Mouse (Mus musculus): ENCODE results near the gene Bach2.

Gene Bach2

DNA sequence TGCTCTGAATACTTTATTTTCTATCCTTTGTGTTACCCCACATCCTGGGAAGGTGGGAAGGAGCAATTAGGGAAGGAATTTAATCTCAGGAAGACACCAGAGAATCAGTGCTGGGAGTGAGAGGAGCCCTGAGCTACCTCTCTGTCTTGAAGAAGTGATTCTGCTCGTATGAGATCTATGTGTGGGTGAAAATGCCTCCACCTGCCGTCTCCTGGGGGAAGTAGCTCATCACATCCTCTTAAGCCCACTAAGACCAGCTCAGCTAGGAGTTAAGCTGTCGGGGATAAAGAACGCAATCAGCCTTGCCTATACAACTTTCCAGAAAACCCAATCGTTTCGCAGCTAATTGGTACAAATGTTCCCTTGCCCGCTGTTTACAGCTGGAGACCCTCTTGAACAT, 174.5 kb downstream of the Bach2 start:
- in situ Hi-C loops (cut with MboI; ENCODE audit: unreplicated experiment in 2 of 2) = no loop called here

DNA sequence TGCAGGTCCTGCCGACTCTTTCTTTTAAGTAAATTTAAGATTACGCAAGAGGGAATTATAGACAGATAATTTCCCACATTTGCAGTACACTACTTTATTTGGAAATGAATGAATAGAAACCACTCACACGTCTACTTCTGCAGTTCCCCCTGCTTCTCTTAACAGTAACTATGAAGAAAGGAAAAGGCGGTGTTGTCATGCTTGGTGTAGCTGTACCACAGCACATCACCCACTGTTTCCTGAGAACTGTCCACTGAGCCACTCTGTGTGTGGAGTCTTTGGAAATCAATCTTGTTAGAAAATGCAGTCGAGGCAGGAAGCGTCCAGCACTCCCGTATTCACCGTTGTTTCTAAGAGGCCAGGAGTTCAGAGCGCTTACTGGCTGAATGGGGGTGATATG, 174.9 kb downstream of the Bach2 start:
- in situ Hi-C loops (cut with MboI; ENCODE audit: unreplicated experiment in 2 of 2) = no loop called here

DNA sequence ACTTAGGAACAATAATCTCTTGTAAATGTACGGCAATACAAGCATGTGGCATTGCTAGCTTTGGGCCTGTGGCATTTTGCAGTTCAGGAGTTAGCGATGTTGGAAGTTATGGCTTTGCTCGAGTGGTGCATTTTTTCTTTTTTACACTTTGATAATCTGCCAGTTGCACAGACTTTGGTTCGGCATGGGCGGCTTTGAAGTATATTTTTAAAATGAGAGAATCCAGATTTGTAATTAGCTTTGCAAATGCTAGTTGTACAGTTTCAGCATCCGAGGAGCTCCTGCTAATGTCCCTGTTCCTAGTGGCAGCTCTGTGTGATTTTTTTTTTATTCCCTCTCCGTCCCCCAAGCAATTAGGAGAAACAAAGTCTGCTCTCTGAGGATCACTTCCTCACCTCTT, 176.4 kb downstream of the Bach2 start:
- in situ Hi-C loops (cut with MboI; ENCODE audit: unreplicated experiment in 2 of 2) = no loop called here

DNA sequence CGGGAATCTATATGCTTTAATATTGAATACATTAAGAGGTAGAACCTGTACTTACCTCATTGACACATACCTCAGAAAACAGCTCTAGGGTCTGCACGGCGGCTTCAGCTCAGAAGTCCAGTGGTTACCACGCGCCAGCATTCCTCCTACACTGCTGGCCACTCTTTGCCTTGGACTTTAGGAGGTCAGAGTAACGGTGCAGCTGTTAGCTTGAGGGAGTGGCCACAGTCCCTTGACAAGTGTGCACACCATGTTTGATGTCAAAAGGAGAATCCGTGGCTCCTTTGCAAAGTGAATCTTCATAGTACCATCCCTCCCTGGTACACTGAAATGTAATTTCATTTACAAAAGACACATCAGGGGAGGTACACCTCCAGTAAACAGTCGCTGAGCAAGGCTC, 179.3 kb downstream of the Bach2 start:
- in situ Hi-C loops (cut with MboI; ENCODE audit: unreplicated experiment in 2 of 2) = no loop called here

DNA sequence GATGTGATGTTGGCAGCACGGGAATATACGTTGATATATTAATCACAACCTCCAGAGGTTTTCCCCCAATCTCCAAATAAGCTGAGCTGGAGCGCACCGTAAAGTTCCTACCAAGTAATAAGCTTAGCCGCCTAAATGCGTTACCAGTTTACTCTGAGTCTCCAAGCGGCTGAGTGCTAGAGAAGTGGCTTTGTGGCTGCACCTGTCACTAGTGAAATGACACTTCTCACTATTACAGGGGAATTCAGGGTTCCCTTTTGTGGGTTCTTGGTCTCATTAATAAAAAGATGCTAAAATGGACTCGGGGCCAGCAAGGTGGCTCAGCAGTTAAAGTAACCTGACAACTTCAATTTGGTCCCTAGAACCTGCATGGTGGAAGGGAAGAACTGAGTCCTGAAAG, 183.0 kb downstream of the Bach2 start:
- in situ Hi-C loops (cut with MboI; ENCODE audit: unreplicated experiment in 2 of 2) = no loop called here

DNA sequence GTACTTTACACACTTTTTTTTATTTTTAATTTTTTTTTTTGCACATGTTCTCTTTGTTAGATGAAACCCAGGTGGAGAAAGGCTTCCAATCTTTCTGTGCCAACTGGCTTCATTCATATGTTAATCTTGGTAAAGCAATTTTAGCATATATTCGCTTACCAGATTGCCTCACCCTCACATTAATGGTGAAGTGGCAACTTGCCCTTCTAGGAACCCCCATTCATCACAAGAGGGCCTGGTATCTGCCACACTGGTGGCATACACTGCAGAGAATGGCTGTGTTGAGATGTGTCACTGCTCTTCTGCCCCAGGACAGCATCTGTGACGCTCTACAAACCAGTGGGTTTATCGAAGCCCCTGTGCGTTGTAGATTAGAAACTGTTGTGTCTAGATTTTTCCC, 183.8 kb downstream of the Bach2 start:
- in situ Hi-C loops (cut with MboI; ENCODE audit: unreplicated experiment in 2 of 2) = no loop called here

DNA sequence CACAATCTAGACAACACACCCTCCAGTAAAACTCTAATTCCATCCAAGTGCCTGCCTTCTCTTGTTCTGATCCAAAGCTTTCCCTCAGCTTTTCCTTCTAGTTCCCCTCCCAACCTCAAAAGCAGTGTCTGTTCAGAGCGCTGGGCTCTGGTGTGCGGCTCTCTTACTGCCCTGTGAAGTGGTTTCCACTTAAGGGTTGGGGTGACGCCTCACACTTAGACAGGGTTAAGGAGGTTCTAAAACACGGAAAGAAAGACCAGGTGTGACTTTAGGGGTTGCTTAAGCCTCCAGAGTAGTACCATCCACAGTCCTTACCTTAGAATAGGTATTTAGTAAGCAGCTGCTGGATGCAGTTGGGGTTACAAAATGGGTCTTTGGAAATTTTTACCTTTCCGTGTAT, 185.1 kb downstream of the Bach2 start:
- in situ Hi-C loops (cut with MboI; ENCODE audit: unreplicated experiment in 2 of 2) = no loop called here

DNA sequence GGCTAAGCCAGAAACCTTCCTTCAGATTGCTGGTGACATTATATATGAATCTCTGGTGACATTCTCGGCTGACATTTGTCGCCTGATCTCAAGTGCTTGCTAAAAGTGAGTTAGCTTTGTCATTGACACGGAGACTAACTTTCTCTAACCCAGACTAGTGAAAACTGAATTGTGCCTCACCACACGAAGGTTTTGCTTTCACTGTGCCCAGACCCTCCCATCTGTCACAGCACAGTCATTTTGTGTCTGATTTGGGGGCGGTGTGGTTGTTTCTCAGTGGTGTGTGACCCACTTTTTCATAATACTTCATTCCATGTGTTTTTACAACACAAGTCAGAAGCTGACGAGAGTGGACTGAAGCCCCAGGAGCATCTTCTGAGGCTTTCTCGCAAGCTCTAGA, 185.8 kb downstream of the Bach2 start:
- in situ Hi-C loops (cut with MboI; ENCODE audit: unreplicated experiment in 2 of 2) = no loop called here

DNA sequence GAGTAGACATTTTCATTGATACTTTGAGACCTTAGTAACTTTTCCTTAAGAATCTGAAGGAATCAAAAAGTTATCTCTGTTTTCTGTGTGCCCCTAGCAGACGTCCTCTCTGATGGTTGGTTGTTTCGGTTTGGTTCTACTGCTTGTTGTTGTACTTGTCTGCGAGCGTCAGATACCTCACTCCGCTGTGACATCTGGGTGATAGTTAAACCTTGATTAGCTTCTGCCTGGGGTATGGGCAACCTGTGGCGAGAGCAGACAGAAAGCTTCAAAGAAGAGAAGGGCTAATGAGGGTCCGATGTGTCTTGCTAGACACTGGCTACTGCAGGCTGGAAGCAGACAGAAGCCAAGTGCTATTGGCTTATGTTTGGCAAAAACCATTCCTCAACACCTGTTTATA, 186.5 kb downstream of the Bach2 start:
- in situ Hi-C loops (cut with MboI; ENCODE audit: unreplicated experiment in 2 of 2) = no loop called here

DNA sequence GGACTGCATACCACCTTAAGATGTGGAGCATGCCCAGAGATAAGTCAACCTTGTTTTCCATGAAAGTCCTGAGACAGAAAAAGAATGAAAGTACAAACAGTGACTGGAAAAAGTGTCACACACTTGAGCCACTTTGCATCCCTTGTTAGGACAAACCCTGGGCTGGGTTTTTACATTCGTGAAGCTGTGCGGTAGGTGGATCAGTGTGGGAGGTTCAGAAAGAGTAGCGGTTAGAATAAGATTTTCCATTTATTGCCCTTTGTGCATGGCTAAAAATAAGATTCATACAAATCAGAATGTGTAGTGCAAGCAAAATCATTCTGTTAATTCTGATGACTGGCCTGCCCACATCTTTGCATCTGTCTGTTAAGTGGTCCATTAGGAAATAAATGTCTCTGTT, 187.0 kb downstream of the Bach2 start:
- in situ Hi-C loops (cut with MboI; ENCODE audit: unreplicated experiment in 2 of 2) = no loop called here

DNA sequence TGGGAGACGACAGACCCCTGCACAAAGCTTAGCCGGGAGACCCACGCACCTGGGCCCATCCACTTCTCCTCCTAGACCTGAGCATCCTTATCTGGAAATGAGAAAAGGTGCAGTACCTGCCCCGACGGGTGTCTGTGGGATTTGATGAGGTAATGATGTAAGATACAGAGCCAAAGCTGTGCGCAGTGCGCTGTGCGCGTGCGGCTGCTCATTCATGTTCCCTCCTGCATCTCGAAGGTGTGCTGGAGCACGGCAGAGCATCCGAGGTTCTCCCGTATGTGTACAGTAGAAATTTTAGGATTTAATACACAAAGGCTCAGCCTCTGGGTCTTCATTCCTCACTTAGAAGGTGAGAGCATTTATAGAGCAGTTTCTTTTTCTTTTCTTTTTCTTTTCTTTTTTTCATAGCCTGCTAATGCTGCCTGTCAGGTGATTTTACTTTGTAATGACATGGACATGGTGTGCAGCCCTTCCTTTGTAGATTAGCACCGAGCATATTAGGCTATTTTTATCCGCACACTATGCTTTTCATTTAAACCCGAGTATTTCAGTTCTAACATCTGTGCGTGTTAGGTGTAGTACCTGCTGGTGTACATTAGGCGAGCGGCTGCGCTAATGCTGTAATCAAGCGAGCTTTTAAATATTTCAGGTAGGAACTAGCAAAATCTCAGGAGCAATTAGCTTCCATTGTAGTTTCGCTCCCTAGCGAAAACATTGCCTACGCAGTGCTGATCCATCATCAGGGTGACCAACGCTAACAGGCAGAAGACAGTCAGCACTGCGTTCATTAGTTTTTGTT, 188.4 kb downstream of the Bach2 start:
- in situ Hi-C loops (cut with MboI; ENCODE audit: unreplicated experiment in 2 of 2) = no loop called here

DNA sequence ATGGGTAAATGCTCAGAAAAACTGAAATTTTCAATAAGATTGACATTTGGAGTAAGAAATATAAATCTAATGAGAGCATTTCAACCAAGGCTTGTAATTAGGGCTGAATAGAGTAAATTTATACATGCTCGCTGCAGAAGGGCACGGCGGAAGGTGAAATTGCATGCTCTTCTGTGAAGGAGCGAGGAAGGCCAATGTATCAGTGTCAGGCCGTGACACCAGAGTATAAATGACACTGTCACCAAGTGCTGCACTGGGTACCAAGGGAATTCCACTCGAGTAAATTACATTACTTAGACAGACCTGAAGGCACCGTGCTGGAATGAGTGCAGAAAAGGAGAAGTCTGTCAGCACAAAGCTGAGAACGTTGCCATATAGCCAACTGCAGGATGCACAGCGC, 190.1 kb downstream of the Bach2 start:
- in situ Hi-C loops (cut with MboI; ENCODE audit: unreplicated experiment in 2 of 2) = no loop called here

DNA sequence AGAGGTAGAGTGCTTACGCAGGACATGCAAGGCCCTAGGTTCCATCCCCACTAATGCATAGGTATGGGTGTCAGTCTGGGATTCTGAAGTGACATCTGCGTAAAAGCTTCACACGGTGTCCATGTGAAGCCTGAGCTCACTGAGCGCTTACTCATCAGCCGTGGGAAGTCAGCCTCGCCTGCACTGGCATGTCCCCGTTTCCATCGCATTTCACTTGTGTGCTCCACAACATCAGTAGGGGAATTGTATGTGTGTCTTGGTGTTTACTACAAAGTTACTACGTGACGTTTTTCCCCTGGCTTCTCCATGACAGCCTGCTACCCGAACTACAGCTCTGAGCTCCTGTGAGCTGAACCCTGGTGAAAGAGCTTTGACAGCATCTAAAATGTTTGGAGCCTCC, 191.5 kb downstream of the Bach2 start:
- in situ Hi-C loops (cut with MboI; ENCODE audit: unreplicated experiment in 2 of 2) = no loop called here

DNA sequence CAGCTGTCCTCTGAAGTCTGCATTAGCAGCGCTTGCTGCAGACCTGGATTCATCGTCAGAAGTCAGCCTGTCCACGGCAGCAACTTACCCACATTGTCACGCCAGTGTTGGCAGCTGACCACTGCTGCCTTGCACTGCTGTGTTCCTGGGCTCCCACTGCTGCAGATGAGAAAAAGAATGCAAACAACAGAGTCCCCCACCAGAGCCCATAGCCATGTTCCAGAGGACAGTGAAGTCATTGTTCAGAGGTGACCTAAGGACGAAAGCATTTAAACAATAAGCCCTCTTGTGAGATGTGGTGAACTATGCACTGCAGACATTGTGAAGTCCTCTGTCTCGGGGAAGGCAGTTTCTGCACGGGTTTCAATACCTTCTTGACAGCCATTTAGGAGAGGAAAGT, 192.4 kb downstream of the Bach2 start:
- in situ Hi-C loops (cut with MboI; ENCODE audit: unreplicated experiment in 2 of 2) = no loop called here

DNA sequence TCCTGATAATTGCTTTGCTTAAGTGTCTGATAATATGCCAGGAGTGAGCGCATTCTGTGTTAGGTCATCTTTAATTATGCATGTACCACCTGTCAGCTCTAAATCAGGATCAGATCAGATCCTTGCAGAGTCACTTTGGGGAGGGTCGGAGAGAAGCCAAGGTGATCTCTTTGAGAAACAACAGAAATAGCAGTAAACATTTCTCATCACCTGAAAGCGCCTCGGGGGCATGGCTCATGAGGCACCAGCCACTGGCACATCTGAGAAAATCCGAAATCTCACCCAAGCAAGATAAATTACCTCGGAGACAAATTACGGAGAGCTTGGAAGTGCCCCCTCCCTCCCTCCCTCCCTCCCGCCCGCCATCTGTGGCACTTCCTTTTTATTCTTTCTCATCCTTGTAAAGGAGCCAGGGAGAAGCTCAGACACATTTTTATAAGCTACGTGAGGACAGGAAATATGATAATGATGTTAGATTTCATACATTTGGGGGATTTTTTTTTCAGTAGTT, 193.7 kb downstream of the Bach2 start:
- in situ Hi-C loops (cut with MboI; ENCODE audit: unreplicated experiment in 2 of 2) = no loop called here

DNA sequence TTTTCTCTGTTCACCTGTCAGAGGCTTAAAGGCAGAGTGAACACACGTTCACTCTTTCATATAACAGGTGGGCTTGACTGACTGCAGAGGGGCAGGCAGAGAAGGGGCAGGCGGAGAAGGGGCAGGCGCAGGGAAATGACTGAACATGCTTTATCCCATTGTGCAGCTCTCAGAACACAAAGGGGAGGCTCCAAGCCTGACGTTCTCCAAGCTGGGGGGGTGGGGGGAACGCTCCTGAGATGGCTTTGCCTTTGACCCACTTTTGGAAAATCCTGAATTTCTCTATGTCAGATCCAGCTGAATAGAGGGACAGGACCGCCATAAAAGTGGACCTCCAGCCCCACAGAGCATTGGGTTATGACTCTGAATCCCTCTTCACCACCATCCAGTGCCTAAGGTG, 194.3 kb downstream of the Bach2 start:
- in situ Hi-C loops (cut with MboI; ENCODE audit: unreplicated experiment in 2 of 2) = no loop called here

DNA sequence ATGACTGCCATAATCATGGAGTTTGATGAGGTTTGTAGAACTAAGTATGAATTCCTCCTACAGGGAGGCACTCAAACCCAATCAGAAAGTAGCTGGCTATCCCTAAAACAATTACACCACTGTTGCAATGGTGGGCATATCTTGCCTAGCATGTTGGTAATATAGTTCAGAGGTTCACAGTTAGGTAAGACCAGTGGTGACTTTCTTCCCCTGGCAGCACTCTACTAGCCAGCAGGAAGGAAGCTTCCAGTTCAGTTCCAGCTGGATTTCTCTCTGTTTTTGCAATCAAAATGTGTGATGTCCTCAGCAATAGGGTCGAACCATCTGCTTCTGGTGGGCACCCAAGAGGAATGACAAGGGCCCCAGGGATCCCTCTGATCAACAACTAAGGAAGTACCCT, 196.0 kb downstream of the Bach2 start:
- in situ Hi-C loops (cut with MboI; ENCODE audit: unreplicated experiment in 2 of 2) = no loop called here

DNA sequence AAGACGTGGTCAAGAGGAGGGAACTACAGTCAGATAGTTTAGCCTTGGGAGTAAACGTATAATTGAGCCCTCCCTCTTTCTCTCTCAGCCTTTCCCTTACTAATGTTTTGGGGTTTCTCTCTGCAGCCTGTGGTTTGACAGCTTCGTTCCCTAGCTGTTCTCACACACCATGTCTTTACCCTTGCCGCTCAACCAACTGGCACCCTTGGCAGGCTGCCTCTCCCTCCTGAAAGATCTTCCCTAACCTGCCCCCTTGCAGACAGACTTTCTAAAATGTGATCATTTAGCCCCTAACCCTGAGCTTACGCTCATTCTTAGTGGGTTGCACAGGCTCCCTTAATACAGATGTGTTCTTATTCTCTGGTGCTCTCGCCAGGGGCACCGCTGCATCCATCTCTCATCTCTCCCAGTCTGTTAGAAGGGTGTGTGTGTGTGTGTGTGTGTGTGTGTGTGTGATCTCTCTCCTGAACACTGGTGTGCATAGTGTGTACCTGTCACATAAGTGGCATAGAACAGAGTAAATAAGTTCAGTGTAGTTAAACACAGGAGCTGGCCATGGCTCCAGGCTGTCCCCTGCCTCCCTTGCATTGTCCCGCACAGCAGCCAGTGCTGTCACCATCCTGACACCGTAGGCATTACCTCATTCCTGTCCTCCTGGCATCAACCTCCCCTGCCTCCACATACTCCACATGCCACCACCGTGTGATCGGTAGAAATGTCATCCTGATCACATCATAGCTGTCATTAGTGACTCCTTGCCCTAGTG, 201.6 kb downstream of the Bach2 start:
- in situ Hi-C loops (cut with MboI; ENCODE audit: unreplicated experiment in 2 of 2) = no loop called here

DNA sequence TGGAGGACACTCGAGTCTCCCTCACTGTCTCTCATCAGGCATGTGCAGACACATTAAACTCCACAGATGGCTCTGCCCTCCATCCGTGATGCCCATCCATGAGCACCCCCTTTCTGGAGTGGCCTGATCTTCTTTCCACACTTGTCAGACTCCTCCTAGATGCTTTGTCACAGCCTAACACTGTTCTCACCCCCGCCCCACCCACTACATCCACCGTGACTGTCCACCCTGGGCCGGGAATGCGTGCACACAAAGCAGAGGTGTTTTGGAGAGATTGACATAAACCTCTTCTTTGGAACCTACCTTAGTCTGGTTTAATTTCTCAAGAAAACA, 202.1 kb downstream of the Bach2 start:
- in situ Hi-C loops (cut with MboI; ENCODE audit: unreplicated experiment in 2 of 2) = no loop called here

DNA sequence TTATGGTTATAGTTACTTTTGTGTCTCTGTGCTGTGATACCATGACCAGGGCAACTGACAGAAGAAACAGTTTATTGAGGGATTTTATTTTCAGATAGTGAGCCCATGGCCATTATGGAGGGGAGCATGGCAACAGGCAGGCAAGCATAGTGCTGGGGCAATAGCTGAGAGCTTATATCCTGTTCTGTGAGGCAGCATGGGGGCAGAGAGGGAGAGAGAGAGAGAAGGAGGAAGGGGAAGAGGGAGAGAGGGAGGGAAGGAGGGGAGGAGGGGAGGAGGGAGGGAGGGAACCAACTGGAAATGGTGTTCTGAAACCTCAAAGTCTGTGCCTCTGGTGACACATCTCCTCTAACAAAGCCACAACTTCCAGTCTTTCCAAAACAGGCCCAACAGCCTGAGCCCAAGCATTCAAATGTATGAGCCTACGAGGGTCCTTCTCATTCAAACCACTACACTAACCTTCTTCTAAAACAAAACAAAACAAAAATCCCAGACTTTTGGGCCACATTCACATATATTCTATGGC, 206.1 kb downstream of the Bach2 start:
- in situ Hi-C loops (cut with MboI; ENCODE audit: unreplicated experiment in 2 of 2) = no loop called here

DNA sequence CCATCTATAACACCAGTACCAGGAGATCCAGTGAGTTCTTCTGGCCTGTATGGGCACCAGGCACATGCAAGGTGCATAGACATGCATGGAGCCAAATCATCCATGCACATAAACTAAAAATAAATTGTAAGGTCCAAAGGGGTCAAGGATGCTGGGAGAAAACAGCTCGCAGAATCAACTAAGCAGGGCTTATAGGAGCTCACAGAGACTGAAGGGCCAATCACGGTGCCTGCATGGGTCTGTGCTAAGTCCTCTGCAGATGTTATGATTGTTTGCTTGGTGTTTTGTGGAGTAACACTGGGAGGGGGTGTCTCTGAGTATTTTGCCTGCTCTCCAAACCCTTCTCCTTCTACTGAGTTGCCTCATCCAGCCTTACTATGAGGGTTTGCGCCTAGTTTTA, 209.2 kb downstream of the Bach2 start:
- in situ Hi-C loops (cut with MboI; ENCODE audit: unreplicated experiment in 2 of 2) = no loop called here

DNA sequence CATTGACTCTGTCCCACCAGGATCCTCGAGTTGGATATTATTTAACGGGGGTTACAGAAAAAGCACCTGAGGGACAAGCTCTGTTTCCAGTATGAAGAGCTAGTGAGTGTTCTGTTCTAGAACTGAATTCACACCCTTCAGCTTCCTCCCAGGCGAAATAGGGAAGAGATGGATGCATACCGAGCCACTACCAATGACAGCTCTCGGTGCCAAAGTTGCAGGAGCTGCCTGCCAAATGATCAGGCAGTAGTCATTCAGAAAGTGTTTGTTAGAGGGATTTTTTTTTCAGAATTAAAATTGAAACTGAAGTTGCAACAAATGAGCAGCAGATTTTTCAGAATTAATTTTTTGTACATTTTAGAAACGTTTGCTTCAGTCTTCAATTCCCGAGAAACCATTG, 223.4 kb downstream of the Bach2 start:
- in situ Hi-C loops (cut with MboI; ENCODE audit: unreplicated experiment in 2 of 2) = no loop called here
